Mouse (Mus musculus) heart, embryonic 14.5 days (tissue): ENCODE data around the gene Col6a6. TPM values are rescaled to one million over a fixed set of nuclear protein-coding genes. Genes with fewer than 3 reads are reported as not detected.
A peak's percentile ranks its signal among the peaks of the same experiment; 100 is the strongest.

ENCODE experiments used
- ATAC-seq: fragments of 200-750 bp; cut with Nextera tagmentation; 2 replicates; pipeline ENCODE4 v1.8.0; 2017; ENCODE audit warnings: low read depth, moderate TSS enrichment; ENCODE audit not compliant: insufficient number of reproducible peaks, insufficient read depth, low FRiP score
- H3K27ac ChIP-seq, 2 experiments: fragments of 200-500 bp in 1 of 2; fragments of 300-500 bp in 1 of 2; sonication (generic) in 1 of 2; replicated peaks in 1 of 2; 2 replicates each; pipeline ENCODE4 v1.5.1; 2012 to 2014; ENCODE audit warnings: low read depth in 2 of 2, low read length in 2 of 2, control low read depth in 1 of 2, mild to moderate bottlenecking in 1 of 2, mixed read lengths in 1 of 2; ENCODE audit not compliant: control insufficient read depth in 1 of 2, insufficient read depth in 1 of 2
- H3K27me3 ChIP-seq: fragments of 300-500 bp; sonication (generic); 2 replicates; pipeline ENCODE4 v1.6.1; 2014; ENCODE audit warnings: mild to moderate bottlenecking, low read length, control low read depth; ENCODE audit not compliant: control insufficient read depth, insufficient read depth
- H3K36me3 ChIP-seq: fragments of 300-500 bp; sonication (generic); 2 replicates; pipeline ENCODE4 v1.6.1; 2014; ENCODE audit warnings: mild to moderate bottlenecking, control low read depth, low read length, mixed read lengths; ENCODE audit not compliant: control insufficient read depth, insufficient read depth
- H3K4me1 ChIP-seq, 2 experiments: fragments of 200-500 bp in 1 of 2; fragments of 300-500 bp in 1 of 2; sonication (generic) in 1 of 2; 2 replicates each; pipeline ENCODE4 v1.6.1; 2012 to 2014; ENCODE audit warnings: low read length in 2 of 2, control low read depth in 1 of 2, mixed read lengths in 1 of 2; ENCODE audit not compliant: control insufficient read depth in 2 of 2, insufficient read depth in 2 of 2
- H3K4me2 ChIP-seq: fragments of 300-500 bp; sonication (generic); 2 replicates; pipeline ENCODE4 v1.6.1; 2014; ENCODE audit warnings: mild to moderate bottlenecking, low read length
- H3K4me3 ChIP-seq, 2 experiments: fragments of 200-500 bp in 1 of 2; fragments of 300-500 bp in 1 of 2; sonication (generic) in 1 of 2; 2 replicates each; pipeline ENCODE4 v1.5.1; 2012 to 2014; ENCODE audit warnings: low read length in 2 of 2, mild to moderate bottlenecking in 2 of 2, control low read depth in 1 of 2, low read depth in 1 of 2, moderate library complexity in 1 of 2; ENCODE audit not compliant: control insufficient read depth in 1 of 2, insufficient read depth in 1 of 2
- H3K9ac ChIP-seq: fragments of 300-500 bp; sonication (generic); 2 replicates; pipeline ENCODE4 v1.6.1; 2014; ENCODE audit warnings: mild to moderate bottlenecking, low read length
- H3K9me3 ChIP-seq: fragments of 300-500 bp; sonication (generic); 2 replicates; pipeline ENCODE4 v1.6.1; 2016; ENCODE audit warnings: low read length, control low read depth; ENCODE audit not compliant: control insufficient read depth
- WGBS: fragments of 180-500 bp; shearing (Covaris S2); extraction: QIAGEN DNeasy Blood & Tissue Kit; methylation state at CpG from one replicate; pipeline ENCODE4 v1.1.7; 2014; 5-methylcytosine and 5-hydroxymethylcytosine counted together
- polyA plus RNA-seq: library from polyadenylated mRNA; unstranded; fragments of >200 nt; fragmentation: Nextera tagmentation; extraction: Ambion mirVana; gene quantifications from 2 replicates; pipeline ENCODE4 v1.2.1, GENCODE M21; 2014

Gene Col6a6
- polyA plus RNA-seq, 1 experiment from 2014 or later: 4.2 TPM

GRCm38 (mm10) chr9:105803416-105803815 lies 24.5 kb downstream of the Col6a6 start:
- H3K9me3 ChIP-seq: no peaks in the 10 kb centered on the region
- WGBS: 64% methylated on average over 8 of the region's 8 CpGs
- no peak overlapping the region for H3K9ac ChIP-seq

GRCm38 (mm10) chr9:105801463-105801862 lies 26.5 kb downstream of the Col6a6 start:
- Histone ChIP-seq H3K27ac (no peak overlapping the region), H3K27me3 (no peaks in the 10 kb centered on the region), H3K9me3 (no peaks in the 10 kb centered on the region), H3K36me3 (no peaks in the 10 kb centered on the region), H3K9ac (no peak overlapping the region), H3K4me2 (no peak overlapping the region), H3K4me3 (no peak overlapping the region), H3K4me1 (peaks cover 0 to 2% of the 10 kb centered on the region in 2 experiments; a peak in 1 of 4 replicates)
- ATAC-seq: no peak
- WGBS: 86% methylated on average over 5 of the region's 5 CpGs

More at GRCm38 (mm10) chr9:105803416-105803815, 24.5 kb downstream of the Col6a6 start:
- no peak for ATAC-seq
- Histone ChIP-seq H3K27me3 (no peaks in the 10 kb centered on the region), H3K4me1 (no peaks in the 10 kb centered on the region), H3K36me3 (no peaks in the 10 kb centered on the region), H3K4me3 (no peak overlapping the region), H3K27ac (no peak overlapping the region), H3K4me2 (no peak overlapping the region)

GRCm38 (mm10) chr9:105800286-105800685 lies 27.7 kb downstream of the Col6a6 start:
- ATAC-seq: no peak
- Histone ChIP-seq H3K4me3 (no peak overlapping the region), H3K27me3 (no peaks in the 10 kb centered on the region)

GRCm38 (mm10) chr9:105796137-105796536 lies 31.8 kb downstream of the Col6a6 start:
- no peaks in the 10 kb centered on the region for H3K27me3 ChIP-seq
- H3K4me3 ChIP-seq: no peak overlapping the region
- no peak for ATAC-seq
- peaks cover 14 to 37% of the 10 kb centered on the region in 2 experiments for H3K4me1 ChIP-seq
- no peaks in the 10 kb centered on the region for H3K36me3 ChIP-seq
- H3K9me3 ChIP-seq: no peaks in the 10 kb centered on the region
- H3K9ac ChIP-seq: no peak overlapping the region
- H3K27ac ChIP-seq: 0 out of 4 replicates have a peak overlapping the region, but pooled peaks of 1 of the 2 experiments have one; percentile 10
- 60% methylated on average over 6 of the region's 6 CpGs for WGBS
- no peak overlapping the region for H3K4me2 ChIP-seq

More at GRCm38 (mm10) chr9:105800286-105800685, 27.7 kb downstream of the Col6a6 start:
- H3K4me1 ChIP-seq: peaks cover 2 to 7% of the 10 kb centered on the region in 2 experiments; a peak in 3 of 4 replicates
- 76% methylated on average over 5 of the region's 5 CpGs for WGBS
- H3K4me2 ChIP-seq: no peak overlapping the region
- no peak overlapping the region for H3K27ac ChIP-seq
- no peaks in the 10 kb centered on the region for H3K36me3 ChIP-seq
- H3K9ac ChIP-seq: no peak overlapping the region
- no peaks in the 10 kb centered on the region for H3K9me3 ChIP-seq

- H3K9ac ChIP-seq: no peak overlapping the region
- no peaks in the 10 kb centered on the region for H3K9me3 ChIP-seq
- 5% methylated on average over 4 of the region's 4 CpGs for WGBS
- H3K4me1 ChIP-seq: peaks cover 14 to 37% of the 10 kb centered on the region in 2 experiments
- H3K27me3 ChIP-seq: no peaks in the 10 kb centered on the region
- ATAC-seq: 0 out of 2 replicates have a peak, but pooled peaks have one; percentile 56
- H3K27ac ChIP-seq: peak overlapping the region; percentile 58 to 60
- H3K4me3 ChIP-seq: no peak overlapping the region
- no peaks in the 10 kb centered on the region for H3K36me3 ChIP-seq
- no peak overlapping the region; the same call in 1 of the 2 replicates for H3K4me2 ChIP-seq
Observed at GRCm38 (mm10) chr9:105794965-105795364, 33.0 kb downstream of the Col6a6 start.

- Histone ChIP-seq H3K4me3 (no peak overlapping the region), H3K27ac (peak overlapping the region; percentile 66 to 86), H3K9me3 (no peaks in the 10 kb centered on the region), H3K4me2 (peak overlapping the region; percentile 43), H3K9ac (no peak overlapping the region), H3K27me3 (no peaks in the 10 kb centered on the region), H3K4me1 (peaks cover 17 to 58% of the 10 kb centered on the region in 2 experiments), H3K36me3 (no peaks in the 10 kb centered on the region)
- 0 out of 2 replicates have a peak, but pooled peaks have one; percentile 32 for ATAC-seq
- WGBS: 18% methylated on average over 5 of the region's 5 CpGs
Observed at GRCm38 (mm10) chr9:105791810-105792209, 36.1 kb downstream of the Col6a6 start.

- no peaks in the 10 kb centered on the region for H3K36me3 ChIP-seq
- H3K4me1 ChIP-seq: peaks cover 11 to 37% of the 10 kb centered on the region in 2 experiments
- H3K4me2 ChIP-seq: no peak overlapping the region
- no peaks in the 10 kb centered on the region for H3K27me3 ChIP-seq
- H3K9ac ChIP-seq: no peak overlapping the region
- 59% methylated on average over 3 of the region's 3 CpGs for WGBS
- no peak overlapping the region for H3K4me3 ChIP-seq
- no peak for ATAC-seq
- no peaks in the 10 kb centered on the region for H3K9me3 ChIP-seq
- H3K27ac ChIP-seq: no peak overlapping the region; a peak in 1 of 4 replicates
Observed at GRCm38 (mm10) chr9:105788203-105788602, 39.8 kb downstream of the Col6a6 start.

GRCm38 (mm10) chr9:105787800-105788199 lies 40.2 kb downstream of the Col6a6 start:
- no peak overlapping the region for H3K9ac ChIP-seq
- peaks cover 11 to 35% of the 10 kb centered on the region in 2 experiments for H3K4me1 ChIP-seq
- no peaks in the 10 kb centered on the region for H3K27me3 ChIP-seq
- no peak for ATAC-seq
- no peak overlapping the region for H3K4me2 ChIP-seq
- 0 out of 4 replicates have a peak overlapping the region, but pooled peaks of 1 of the 2 experiments have one; percentile 9 for H3K27ac ChIP-seq
- 51% methylated on average over 11 of the region's 11 CpGs for WGBS
- H3K4me3 ChIP-seq: no peak overlapping the region
- no peaks in the 10 kb centered on the region for H3K9me3 ChIP-seq
- no peaks in the 10 kb centered on the region for H3K36me3 ChIP-seq
